Mouse (Mus musculus): Measurements from ENCODE around the gene Atp6v1g2. TPM values are rescaled to one million over a fixed set of nuclear protein-coding genes. Genes with fewer than 3 reads are reported as not detected.

The Atp6v1g2 gene
- 140 and 151 TPM in 2 replicates for polyA plus RNA-seq (2015; fragmentation: Nextera tagmentation; extraction: Ambion mirVana)

DNA sequence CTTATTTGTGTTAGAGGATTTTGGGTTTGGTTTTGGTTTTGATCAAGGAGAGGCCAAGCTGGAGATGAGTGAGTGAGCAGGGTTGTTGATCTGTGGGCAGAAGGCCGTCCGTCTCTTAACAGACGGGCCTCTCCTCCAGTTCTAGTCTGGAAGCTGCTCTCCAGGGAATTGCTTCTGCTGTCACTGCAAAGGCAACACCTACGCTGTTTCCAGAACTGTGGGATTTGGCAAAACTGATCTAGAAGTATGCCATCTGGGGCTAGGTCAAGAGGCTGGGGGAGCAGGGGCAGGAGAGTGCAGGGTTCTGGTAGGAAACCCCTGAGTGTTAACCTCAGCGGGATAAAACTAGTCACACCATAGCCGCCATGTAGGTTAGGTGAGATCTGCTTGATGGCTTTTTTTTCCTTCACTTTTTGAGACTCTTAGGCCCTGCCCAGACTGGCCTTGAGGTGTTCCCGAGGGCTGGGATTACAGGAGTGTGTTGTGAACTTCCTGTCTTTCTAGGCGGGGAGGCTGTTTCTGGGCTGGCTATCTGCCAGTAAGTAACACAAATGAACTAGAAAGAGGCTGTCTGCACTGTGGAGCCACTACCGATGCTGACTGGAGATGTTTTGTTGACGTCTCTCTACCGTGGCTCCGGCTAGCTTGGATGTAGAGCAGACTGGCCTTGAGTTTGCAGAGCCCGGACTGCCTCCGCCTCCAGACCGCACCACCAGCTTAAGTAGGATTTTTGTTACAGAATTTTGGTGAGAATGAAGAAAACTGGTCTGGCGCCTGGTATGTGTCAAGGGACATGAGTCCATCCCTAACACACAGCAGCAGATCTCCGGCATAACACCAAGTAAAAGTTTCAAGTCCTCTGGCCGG is at the start of gene Atp6v1g2:
Gene Atp6v1g2 (plus strand): TSS at position 547 of the 867 bp plus-strand sequence.
- Histone ChIP-seq H3K9me3 (ENCODE audit: control insufficient read depth, low read length) (no peaks in the 10 kb centered on the region), H3K27me3 (replicated peaks; ENCODE audit: control insufficient read depth, insufficient read depth, low read length) (no peaks in the 10 kb centered on the region), H3K4me3 (ENCODE audit: low read length) (peak within 1 kb of the TSS; percentile 54), H3K36me3 (ENCODE audit: control insufficient read depth, insufficient read depth, low read length) (peaks cover 13% of the 10 kb centered on the region; the same call in 1 of the 2 replicates), H3K4me1 (ENCODE audit: control insufficient read depth, insufficient read depth, low read depth, low read length) (peaks cover 28% of the 10 kb centered on the region), H3K27ac (ENCODE audit: low read depth, low read length) (no peak within 1 kb of the TSS), H3K4me2 (ENCODE audit: low read length) (peak within 1 kb of the TSS; percentile 89), H3K9ac (ENCODE audit: low read depth, low read length) (peak within 1 kb of the TSS; percentile 75; the same call in 1 of the 2 replicates)
- 74% methylated on average over 18 of the region's 18 CpGs for WGBS
- no peak for ATAC-seq

DNA sequence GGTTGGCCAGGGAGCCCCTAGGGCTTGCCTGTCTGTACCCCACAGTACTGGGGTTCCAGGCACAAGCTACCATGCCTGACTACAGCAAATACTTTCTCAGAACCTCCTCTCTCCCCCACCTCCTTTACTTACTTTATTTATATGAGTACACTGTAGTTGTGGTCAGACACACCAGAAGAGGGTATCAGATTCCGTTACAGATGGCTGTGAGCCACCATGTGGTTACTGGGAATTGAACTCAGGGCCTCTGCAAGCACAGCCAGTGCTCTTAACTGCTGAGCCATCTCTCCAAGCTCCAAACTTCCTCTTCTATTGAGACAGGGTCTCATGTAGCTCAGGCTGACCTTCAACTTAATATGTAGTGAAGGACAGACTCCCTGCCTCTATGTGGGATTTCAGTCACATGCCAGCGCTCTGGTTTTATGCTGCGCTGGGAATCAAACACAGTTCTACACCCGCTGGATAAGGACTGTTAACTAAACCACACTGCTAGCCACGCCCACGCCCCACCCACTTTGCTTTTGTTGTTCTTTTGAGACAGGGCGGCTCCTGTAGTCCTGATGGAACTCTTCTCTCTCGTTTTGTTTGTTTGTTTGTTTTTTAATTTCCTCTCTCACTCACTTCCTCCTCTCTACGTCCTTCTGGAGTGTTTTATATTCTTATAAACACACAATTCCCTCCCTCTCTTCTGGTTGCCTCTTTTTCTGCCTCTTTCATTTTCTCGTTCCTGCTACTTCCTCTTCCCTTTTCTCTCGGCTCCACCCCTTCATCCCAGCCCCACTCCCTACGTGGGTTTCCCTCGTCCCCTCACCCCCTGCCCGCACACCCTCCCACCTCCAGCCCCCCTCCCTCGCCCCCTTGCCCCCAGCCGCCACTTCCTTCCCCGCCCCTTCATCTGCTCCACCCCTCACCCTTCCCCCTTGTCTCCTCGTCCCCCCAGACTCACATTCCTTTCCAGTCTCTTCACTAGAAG is 47.5 kb upstream of the Atp6v1g2 start:
- H3K27me3 ChIP-seq (replicated peaks; ENCODE audit: control insufficient read depth, insufficient read depth, low read length) = no peaks in the 10 kb centered on the region
- WGBS = 2% methylated on average over 18 of the region's 18 CpGs
- H3K36me3 ChIP-seq (ENCODE audit: control insufficient read depth, insufficient read depth, low read length) = no peaks in the 10 kb centered on the region
- peak overlapping the region; percentile 53 for H3K9ac ChIP-seq (ENCODE audit: low read depth, low read length)
- peaks cover 2% of the 10 kb centered on the region; the same call in 1 of the 2 replicates for H3K4me1 ChIP-seq (ENCODE audit: control insufficient read depth, insufficient read depth, low read depth, low read length)
- no peaks in the 10 kb centered on the region for H3K9me3 ChIP-seq (ENCODE audit: control insufficient read depth, low read length)
- peak overlapping the region; percentile 36 for H3K4me3 ChIP-seq (ENCODE audit: low read length)
- ATAC-seq = peak; percentile 65; the same call in 1 of the 2 replicates
- peak overlapping the region; percentile 65 for H3K4me2 ChIP-seq (ENCODE audit: low read length)
- peak overlapping the region; percentile 82 for H3K27ac ChIP-seq (ENCODE audit: low read depth, low read length)

DNA sequence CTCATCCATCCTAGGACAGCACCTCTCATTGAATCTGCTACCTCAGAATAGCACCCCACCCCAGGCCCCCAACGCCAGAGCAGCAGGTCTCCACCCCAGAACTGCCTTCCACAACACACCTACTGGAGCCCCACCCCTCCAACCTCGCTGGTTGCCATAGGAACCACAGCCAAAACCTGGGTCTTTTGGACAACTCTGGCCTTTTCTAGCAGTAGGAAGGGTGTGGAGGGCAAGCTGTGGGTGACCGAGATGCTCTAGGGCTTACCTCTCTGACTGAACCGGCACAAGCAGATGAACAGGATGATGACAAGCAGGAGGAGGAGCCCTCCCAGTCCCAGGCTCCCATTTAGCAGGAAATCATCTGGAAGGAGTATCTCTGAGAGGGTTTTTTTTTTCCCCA is 46.8 kb upstream of the Atp6v1g2 start:
- peak overlapping the region; percentile 36 for H3K4me3 ChIP-seq (ENCODE audit: low read length)
- H3K36me3 ChIP-seq (ENCODE audit: control insufficient read depth, insufficient read depth, low read length) = no peaks in the 10 kb centered on the region
- WGBS = 1% methylated on average over 4 of the region's 4 CpGs
- no peaks in the 10 kb centered on the region for H3K27me3 ChIP-seq (replicated peaks; ENCODE audit: control insufficient read depth, insufficient read depth, low read length)
- peak overlapping the region; percentile 57 for H3K9ac ChIP-seq (ENCODE audit: low read depth, low read length)
- H3K4me1 ChIP-seq (ENCODE audit: control insufficient read depth, insufficient read depth, low read depth, low read length) = peaks cover 2% of the 10 kb centered on the region; the same call in 1 of the 2 replicates
- peak overlapping the region; percentile 82 for H3K27ac ChIP-seq (ENCODE audit: low read depth, low read length)
- H3K4me2 ChIP-seq (ENCODE audit: low read length) = peak overlapping the region; percentile 65
- peak; percentile 46; the same call in 1 of the 2 replicates for ATAC-seq
- no peaks in the 10 kb centered on the region for H3K9me3 ChIP-seq (ENCODE audit: control insufficient read depth, low read length)

DNA sequence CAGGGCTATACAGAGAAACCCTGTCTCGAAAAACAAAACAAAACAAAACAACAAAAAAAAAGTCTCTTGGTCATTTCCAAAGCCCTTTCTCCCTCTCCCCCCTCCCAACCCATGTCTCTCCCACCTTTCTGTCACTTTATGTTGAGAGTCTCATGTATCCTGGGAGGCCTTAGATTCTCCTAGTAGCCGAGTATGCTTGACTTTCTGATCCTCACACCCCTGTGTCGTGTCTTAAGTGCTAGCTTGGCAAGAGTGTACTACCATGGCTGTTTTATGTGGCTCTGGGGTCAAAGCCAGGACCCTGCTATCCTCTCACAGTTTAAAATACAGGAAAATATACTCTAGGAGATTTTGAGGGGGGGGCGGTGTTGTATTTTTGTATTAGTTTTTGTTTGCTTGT is 46.1 kb upstream of the Atp6v1g2 start:
- peaks cover 2% of the 10 kb centered on the region; the same call in 1 of the 2 replicates for H3K4me1 ChIP-seq (ENCODE audit: control insufficient read depth, insufficient read depth, low read depth, low read length)
- no peak overlapping the region for H3K4me2 ChIP-seq (ENCODE audit: low read length)
- 83% methylated on average over 4 of the region's 4 CpGs for WGBS
- H3K9ac ChIP-seq (ENCODE audit: low read depth, low read length) = no peak overlapping the region
- no peaks in the 10 kb centered on the region for H3K36me3 ChIP-seq (ENCODE audit: control insufficient read depth, insufficient read depth, low read length)
- H3K27me3 ChIP-seq (replicated peaks; ENCODE audit: control insufficient read depth, insufficient read depth, low read length) = no peaks in the 10 kb centered on the region
- no peak for ATAC-seq
- H3K4me3 ChIP-seq (ENCODE audit: low read length) = no peak overlapping the region
- H3K27ac ChIP-seq (ENCODE audit: low read depth, low read length) = no peak overlapping the region
- H3K9me3 ChIP-seq (ENCODE audit: control insufficient read depth, low read length) = no peaks in the 10 kb centered on the region

DNA sequence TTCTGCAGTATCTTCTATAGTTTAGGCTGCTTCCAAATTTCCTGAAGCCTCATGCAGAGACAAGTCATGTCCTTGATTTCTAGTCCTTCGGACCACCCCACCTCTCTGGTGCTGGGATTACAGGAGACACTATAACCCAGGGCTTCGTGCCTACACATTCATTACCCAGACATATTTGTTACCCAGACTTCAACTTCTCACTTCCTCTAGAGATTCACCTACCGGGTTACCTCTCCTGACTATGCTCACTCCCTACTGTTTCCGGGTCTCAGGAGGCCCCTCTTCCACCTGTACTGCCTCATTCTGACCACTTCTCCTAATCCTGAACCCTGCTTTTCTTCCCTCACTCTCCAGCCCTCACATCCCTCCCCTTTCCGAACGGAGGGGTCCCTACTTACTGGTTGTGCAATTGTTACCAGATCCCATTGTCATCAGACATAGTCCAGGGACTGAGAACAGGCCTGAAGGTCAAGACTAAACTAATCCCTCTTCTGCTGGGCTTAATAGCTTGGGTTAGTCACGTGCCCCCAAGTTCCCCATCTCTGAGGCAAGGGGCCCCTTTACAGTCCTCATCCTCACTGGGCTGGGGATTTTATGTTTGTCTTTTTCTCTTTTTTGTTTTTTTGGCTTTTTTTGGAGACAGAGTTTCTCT is 45.4 kb upstream of the Atp6v1g2 start, which contains the start of gene Lst1:
Gene Lst1 (minus strand): TSS at position 481 of the 652 bp plus-strand sequence.
- Histone ChIP-seq H3K4me1 (ENCODE audit: control insufficient read depth, insufficient read depth, low read depth, low read length) (peaks cover 2% of the 10 kb centered on the region; the same call in 1 of the 2 replicates), H3K9me3 (ENCODE audit: control insufficient read depth, low read length) (no peaks in the 10 kb centered on the region)
- WGBS = 79% methylated on average over 7 of the region's 7 CpGs

DNA sequence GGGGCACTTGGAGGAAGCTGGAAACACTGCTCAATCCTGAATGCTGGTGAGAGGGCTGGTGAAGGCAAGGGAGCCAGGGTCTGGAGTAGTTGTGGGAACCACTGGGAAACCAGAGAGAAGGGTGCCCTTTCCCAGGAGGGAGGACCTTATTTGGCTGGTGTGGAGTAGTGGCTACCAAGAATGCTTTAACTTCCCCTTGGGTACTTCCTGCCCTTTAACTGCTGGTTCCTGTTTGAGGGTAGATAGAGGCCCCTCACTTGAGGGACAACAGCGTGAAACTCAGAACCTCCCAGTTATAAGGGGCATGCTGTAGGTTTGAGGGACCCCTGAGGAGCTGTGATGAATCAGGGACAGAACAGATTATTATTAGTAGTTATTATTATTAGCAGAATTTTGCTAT is 44.3 kb upstream of the Atp6v1g2 start:
- Histone ChIP-seq H3K36me3 (ENCODE audit: control insufficient read depth, insufficient read depth, low read length) (no peaks in the 10 kb centered on the region), H3K4me3 (ENCODE audit: low read length) (no peak overlapping the region), H3K9me3 (ENCODE audit: control insufficient read depth, low read length) (no peaks in the 10 kb centered on the region), H3K27ac (ENCODE audit: low read depth, low read length) (no peak overlapping the region), H3K4me1 (ENCODE audit: control insufficient read depth, insufficient read depth, low read depth, low read length) (peaks cover 2% of the 10 kb centered on the region; the same call in 1 of the 2 replicates), H3K4me2 (ENCODE audit: low read length) (no peak overlapping the region), H3K9ac (ENCODE audit: low read depth, low read length) (no peak overlapping the region), H3K27me3 (replicated peaks; ENCODE audit: control insufficient read depth, insufficient read depth, low read length) (peaks cover 2% of the 10 kb centered on the region; the same call in 1 of the 2 replicates)
- ATAC-seq = no peak
- 59% methylated on average over 1 of the region's 1 CpGs for WGBS

More for the DNA sequence above, 45.4 kb upstream of the Atp6v1g2 start, which contains the start of gene Lst1:
- no peaks in the 10 kb centered on the region for H3K27me3 ChIP-seq (replicated peaks; ENCODE audit: control insufficient read depth, insufficient read depth, low read length)
- no peak within 1 kb of the TSS for H3K4me2 ChIP-seq (ENCODE audit: low read length)
- H3K4me3 ChIP-seq (ENCODE audit: low read length) = no peak within 1 kb of the TSS
- no peak for ATAC-seq
- H3K36me3 ChIP-seq (ENCODE audit: control insufficient read depth, insufficient read depth, low read length) = no peaks in the 10 kb centered on the region
- H3K9ac ChIP-seq (ENCODE audit: low read depth, low read length) = no peak within 1 kb of the TSS
- no peak within 1 kb of the TSS for H3K27ac ChIP-seq (ENCODE audit: low read depth, low read length)

DNA sequence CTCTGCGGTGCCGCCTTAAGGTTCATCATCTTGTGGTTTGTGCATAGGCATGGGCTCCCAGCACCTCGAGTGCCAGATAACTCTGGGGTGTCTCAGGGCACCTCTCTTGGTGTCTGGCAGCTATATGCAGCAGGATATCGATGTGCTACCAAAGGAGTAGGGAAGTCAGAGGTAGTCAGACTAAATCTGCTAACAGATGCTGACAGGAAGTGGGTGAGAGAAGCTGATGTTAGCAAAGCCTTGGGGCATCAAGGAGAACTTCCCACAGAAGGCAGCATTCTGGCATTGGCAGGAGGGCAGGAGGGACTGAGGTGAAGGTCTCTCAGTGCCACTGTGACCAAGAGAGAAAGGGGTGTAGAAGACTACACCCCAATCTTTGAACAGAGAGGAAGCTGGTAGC is 43.4 kb upstream of the Atp6v1g2 start:
- Histone ChIP-seq H3K4me3 (ENCODE audit: low read length) (no peak overlapping the region), H3K36me3 (ENCODE audit: control insufficient read depth, insufficient read depth, low read length) (no peaks in the 10 kb centered on the region), H3K4me1 (ENCODE audit: control insufficient read depth, insufficient read depth, low read depth, low read length) (peaks cover 2% of the 10 kb centered on the region; the same call in 1 of the 2 replicates), H3K27ac (ENCODE audit: low read depth, low read length) (no peak overlapping the region), H3K9ac (ENCODE audit: low read depth, low read length) (no peak overlapping the region), H3K27me3 (replicated peaks; ENCODE audit: control insufficient read depth, insufficient read depth, low read length) (peaks cover 8% of the 10 kb centered on the region), H3K4me2 (ENCODE audit: low read length) (no peak overlapping the region), H3K9me3 (ENCODE audit: control insufficient read depth, low read length) (no peaks in the 10 kb centered on the region)
- ATAC-seq = no peak
- WGBS = 79% methylated on average over 4 of the region's 4 CpGs

DNA sequence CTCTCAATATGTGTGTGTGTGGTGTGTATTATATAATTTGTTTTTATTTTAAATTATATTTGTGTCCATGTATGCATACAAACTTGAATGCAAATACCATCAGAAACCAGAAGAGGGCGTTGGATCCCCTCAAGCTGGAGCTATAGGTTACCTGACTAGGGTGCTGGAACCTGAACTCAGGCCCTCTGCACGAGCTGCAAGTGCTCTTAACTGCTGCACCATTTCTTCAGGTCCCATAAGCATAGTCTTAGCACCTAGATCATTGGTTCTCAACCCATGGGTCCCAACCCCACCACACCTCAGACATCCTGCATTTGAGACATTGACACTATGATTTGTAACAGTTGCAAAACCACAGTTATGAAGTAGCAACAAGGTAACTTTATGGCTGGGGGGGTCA is 41.7 kb upstream of the Atp6v1g2 start:
- H3K36me3 ChIP-seq (ENCODE audit: control insufficient read depth, insufficient read depth, low read length) = no peaks in the 10 kb centered on the region
- H3K4me2 ChIP-seq (ENCODE audit: low read length) = no peak overlapping the region
- peaks cover 8% of the 10 kb centered on the region; the same call in 1 of the 2 replicates for H3K4me1 ChIP-seq (ENCODE audit: control insufficient read depth, insufficient read depth, low read depth, low read length)
- ATAC-seq = no peak
- no peak overlapping the region for H3K27ac ChIP-seq (ENCODE audit: low read depth, low read length)
- WGBS = 62% methylated on average over 2 of the region's 2 CpGs
- no peaks in the 10 kb centered on the region for H3K9me3 ChIP-seq (ENCODE audit: control insufficient read depth, low read length)
- H3K27me3 ChIP-seq (replicated peaks; ENCODE audit: control insufficient read depth, insufficient read depth, low read length) = peaks cover 22% of the 10 kb centered on the region
- no peak overlapping the region for H3K9ac ChIP-seq (ENCODE audit: low read depth, low read length)
- H3K4me3 ChIP-seq (ENCODE audit: low read length) = no peak overlapping the region

Measured in hindbrain, embryonic 16.5 days (tissue).